Mouse (Mus musculus): ENCODE measurements around the gene Galnt17. TPM values are rescaled to one million over a fixed set of nuclear protein-coding genes. Genes with fewer than 3 reads are reported as not detected.

The Galnt17 gene
- polyA plus RNA-seq, 1 experiment from 2014 or later: 1.1 TPM

DNA sequence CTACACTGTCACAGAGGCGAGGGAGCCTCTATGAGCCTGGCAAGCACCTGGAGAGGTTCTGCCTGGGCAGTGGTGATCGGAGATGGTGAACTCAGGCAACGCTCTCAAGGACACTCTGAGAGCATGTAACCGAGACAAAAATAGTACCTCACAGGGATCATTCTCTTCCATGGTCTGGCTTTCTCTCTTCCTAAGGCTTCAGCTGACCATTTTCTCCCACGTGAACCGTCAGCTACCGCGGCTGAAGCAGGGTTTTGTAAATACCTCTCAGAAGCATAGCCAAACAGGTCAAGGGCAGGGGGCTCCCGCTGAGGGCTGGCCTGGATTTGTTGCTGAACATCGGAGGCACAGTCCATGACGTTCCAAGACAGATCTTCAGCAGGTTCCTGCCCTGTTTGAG lies 77.2 kb downstream of the Galnt17 start:
- Histone ChIP-seq H3K27ac (ENCODE audit: low read depth, low read length) (no peak overlapping the region), H3K27me3 (ENCODE audit: control insufficient read depth, insufficient read depth, low read length) (no peaks in the 10 kb centered on the region), H3K9me3 (ENCODE audit: control insufficient read depth, low read length) (no peaks in the 10 kb centered on the region), H3K4me1 (replicated peaks; ENCODE audit: control insufficient read depth, insufficient read depth, low read length) (no peaks in the 10 kb centered on the region), H3K36me3 (ENCODE audit: control insufficient read depth, insufficient read depth, low read length) (no peaks in the 10 kb centered on the region), H3K4me3 (ENCODE audit: low read depth, low read length) (no peak overlapping the region), H3K4me2 (ENCODE audit: low read depth, low read length, severe bottlenecking) (no peak overlapping the region), H3K9ac (ENCODE audit: low read length) (no peak overlapping the region)
- DNase-seq (ENCODE audit: low spot score) (no peak), ATAC-seq (replicated peaks; ENCODE audit: low FRiP score) (no peak)
- WGBS: 82% methylated on average over 11 of the region's 11 CpGs

DNA sequence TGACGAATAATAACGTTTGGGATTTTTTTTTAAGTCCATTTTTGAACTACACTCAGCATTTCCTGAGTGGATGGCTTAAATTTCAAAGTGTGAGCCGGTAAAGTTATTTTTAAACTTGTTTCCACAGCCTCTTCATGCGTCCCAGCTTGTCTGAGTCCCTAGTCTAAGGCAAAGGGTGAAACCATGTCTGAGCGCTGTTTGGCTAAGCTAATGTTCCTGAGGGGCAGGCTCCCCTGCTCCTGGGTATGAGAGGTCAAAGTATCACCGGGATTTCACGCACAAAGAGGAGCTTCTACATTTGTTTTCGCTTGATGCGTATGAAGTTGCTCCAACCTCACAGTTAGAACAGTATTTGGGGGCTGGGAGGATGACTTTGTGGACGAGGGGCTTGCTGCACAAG lies 78.6 kb downstream of the Galnt17 start:
- WGBS: 87% methylated on average over 10 of the region's 10 CpGs
- Histone ChIP-seq H3K4me1 (replicated peaks; ENCODE audit: control insufficient read depth, insufficient read depth, low read length) (no peaks in the 10 kb centered on the region), H3K27me3 (ENCODE audit: control insufficient read depth, insufficient read depth, low read length) (no peaks in the 10 kb centered on the region), H3K36me3 (ENCODE audit: control insufficient read depth, insufficient read depth, low read length) (no peaks in the 10 kb centered on the region), H3K9me3 (ENCODE audit: control insufficient read depth, low read length) (no peaks in the 10 kb centered on the region), H3K4me2 (ENCODE audit: low read depth, low read length, severe bottlenecking) (no peak overlapping the region), H3K9ac (ENCODE audit: low read length) (no peak overlapping the region), H3K4me3 (ENCODE audit: low read depth, low read length) (no peak overlapping the region), H3K27ac (ENCODE audit: low read depth, low read length) (no peak overlapping the region)
- ATAC-seq (replicated peaks; ENCODE audit: low FRiP score) (no peak), DNase-seq (ENCODE audit: low spot score) (no peak)

DNA sequence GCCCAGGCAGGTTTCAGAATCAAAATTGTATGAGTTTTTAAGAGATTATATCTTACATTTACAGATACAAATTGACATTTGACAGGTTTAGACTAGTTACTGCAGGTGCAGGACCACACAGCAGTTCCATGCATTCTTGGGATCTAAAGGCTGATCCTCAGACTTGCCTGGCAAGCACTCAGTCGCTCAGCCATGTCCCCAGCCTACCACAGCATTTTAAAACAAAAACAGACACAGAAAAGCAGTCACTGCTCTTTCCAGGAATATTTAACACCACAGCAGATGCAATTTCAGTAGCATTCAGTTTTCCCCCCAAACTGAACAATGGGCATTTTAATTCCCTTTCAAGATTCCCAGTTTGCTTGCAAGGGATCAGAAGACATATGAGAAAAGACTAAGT lies 84.9 kb downstream of the Galnt17 start:
- Histone ChIP-seq H3K27ac (ENCODE audit: low read depth, low read length) (no peak overlapping the region), H3K9me3 (ENCODE audit: control insufficient read depth, low read length) (no peaks in the 10 kb centered on the region), H3K9ac (ENCODE audit: low read length) (no peak overlapping the region), H3K4me2 (ENCODE audit: low read depth, low read length, severe bottlenecking) (no peak overlapping the region), H3K4me1 (replicated peaks; ENCODE audit: control insufficient read depth, insufficient read depth, low read length) (no peaks in the 10 kb centered on the region), H3K27me3 (ENCODE audit: control insufficient read depth, insufficient read depth, low read length) (no peaks in the 10 kb centered on the region), H3K36me3 (ENCODE audit: control insufficient read depth, insufficient read depth, low read length) (no peaks in the 10 kb centered on the region), H3K4me3 (ENCODE audit: low read depth, low read length) (no peak overlapping the region)
- 62% methylated on average over 1 of the region's 1 CpGs for WGBS
- DNase-seq (ENCODE audit: low spot score) (no peak), ATAC-seq (replicated peaks; ENCODE audit: low FRiP score) (no peak)

DNA sequence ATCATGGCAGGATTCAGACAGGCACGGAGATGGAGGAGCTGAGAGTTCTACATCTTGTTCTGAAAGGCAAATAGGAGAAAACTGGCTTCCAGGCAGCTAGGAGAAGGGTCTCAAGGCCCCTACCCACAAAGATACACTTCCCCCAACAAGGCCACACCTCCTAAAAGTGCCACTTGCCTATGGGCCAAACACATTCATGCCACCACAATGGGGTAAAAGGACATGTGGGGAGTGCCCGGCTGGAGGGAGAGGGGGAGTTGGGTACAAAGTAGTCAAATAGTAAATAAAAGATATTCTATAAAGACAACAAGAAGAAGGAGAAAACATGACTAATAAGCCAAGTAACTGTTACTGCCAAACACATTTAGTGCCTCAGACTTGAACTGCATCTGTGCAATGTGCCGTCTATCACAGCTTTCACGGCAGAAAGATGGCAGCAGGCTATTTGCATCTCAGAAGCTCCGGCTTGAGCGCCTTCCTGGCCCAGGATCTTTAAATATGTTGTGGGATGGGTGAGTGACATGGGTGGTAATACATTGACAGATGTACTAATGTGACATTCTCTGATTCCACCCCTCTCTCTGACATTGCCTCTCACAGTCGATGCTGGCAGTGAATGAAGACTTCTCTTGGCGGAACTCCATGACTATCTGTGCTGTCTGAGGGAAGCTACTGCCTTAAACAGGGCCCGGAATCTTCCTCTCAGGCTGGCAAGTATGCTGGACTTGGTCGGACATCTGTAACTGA lies 85.6 kb downstream of the Galnt17 start:
- no peaks in the 10 kb centered on the region for H3K9me3 ChIP-seq (ENCODE audit: control insufficient read depth, low read length)
- no peak overlapping the region for H3K9ac ChIP-seq (ENCODE audit: low read length)
- WGBS: 94% methylated on average over 10 of the region's 10 CpGs
- no peaks in the 10 kb centered on the region for H3K36me3 ChIP-seq (ENCODE audit: control insufficient read depth, insufficient read depth, low read length)
- DNase-seq (ENCODE audit: low spot score) (no peak), ATAC-seq (replicated peaks; ENCODE audit: low FRiP score) (no peak)
- no peaks in the 10 kb centered on the region for H3K4me1 ChIP-seq (replicated peaks; ENCODE audit: control insufficient read depth, insufficient read depth, low read length)
- H3K4me3 ChIP-seq (ENCODE audit: low read depth, low read length): no peak overlapping the region
- H3K4me2 ChIP-seq (ENCODE audit: low read depth, low read length, severe bottlenecking): no peak overlapping the region
- no peak overlapping the region for H3K27ac ChIP-seq (ENCODE audit: low read depth, low read length)
- H3K27me3 ChIP-seq (ENCODE audit: control insufficient read depth, insufficient read depth, low read length): no peaks in the 10 kb centered on the region

DNA sequence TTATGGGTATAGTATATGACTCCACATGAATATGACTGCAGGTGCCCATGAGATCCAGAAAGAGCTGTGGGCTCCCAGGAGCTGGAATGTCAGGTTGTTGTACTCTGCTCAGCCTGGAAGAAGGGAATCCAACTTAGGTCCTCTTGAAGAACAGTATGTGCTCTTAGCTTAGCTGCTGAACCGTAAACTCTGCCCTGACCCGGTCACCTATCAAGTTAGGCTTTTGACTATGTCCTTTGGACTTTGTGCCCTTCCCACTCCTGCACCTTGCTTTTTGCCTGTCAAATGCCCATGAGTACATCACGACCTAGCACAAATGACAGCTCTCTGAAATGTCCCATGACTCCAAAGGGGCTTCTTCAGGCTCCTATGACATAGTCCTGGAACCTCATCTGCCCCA lies 90.1 kb downstream of the Galnt17 start:
- WGBS: 88% methylated on average over 3 of the region's 3 CpGs
- no peak overlapping the region for H3K27ac ChIP-seq (ENCODE audit: low read depth, low read length)
- no peak overlapping the region for H3K4me2 ChIP-seq (ENCODE audit: low read depth, low read length, severe bottlenecking)
- H3K27me3 ChIP-seq (ENCODE audit: control insufficient read depth, insufficient read depth, low read length): no peaks in the 10 kb centered on the region
- DNase-seq (ENCODE audit: low spot score) (no peak), ATAC-seq (replicated peaks; ENCODE audit: low FRiP score) (no peak)
- no peaks in the 10 kb centered on the region for H3K4me1 ChIP-seq (replicated peaks; ENCODE audit: control insufficient read depth, insufficient read depth, low read length)
- no peaks in the 10 kb centered on the region for H3K36me3 ChIP-seq (ENCODE audit: control insufficient read depth, insufficient read depth, low read length)
- H3K9me3 ChIP-seq (ENCODE audit: control insufficient read depth, low read length): no peaks in the 10 kb centered on the region
- no peak overlapping the region for H3K9ac ChIP-seq (ENCODE audit: low read length)
- no peak overlapping the region for H3K4me3 ChIP-seq (ENCODE audit: low read depth, low read length)

DNA sequence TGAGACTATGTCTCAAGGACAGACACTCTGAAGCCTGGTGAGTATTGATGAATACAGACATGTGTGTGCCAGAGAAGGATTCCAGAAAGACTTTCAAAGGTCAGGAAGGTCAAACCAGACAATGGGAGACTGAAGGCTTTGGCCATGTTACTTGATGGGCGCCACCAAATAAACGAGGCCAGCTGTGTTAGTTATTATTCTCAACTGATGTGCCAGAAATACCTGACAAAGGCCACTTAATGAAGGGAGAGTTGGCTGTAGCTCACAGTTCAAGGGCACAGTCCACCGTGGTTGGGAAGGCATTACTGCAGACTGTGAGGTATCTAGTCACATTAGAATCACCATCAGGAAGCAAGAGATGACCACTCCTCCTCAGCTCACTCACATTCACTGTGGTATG lies 96.7 kb downstream of the Galnt17 start:
- no peaks in the 10 kb centered on the region for H3K36me3 ChIP-seq (ENCODE audit: control insufficient read depth, insufficient read depth, low read length)
- no peak overlapping the region for H3K4me3 ChIP-seq (ENCODE audit: low read depth, low read length)
- no peaks in the 10 kb centered on the region for H3K4me1 ChIP-seq (replicated peaks; ENCODE audit: control insufficient read depth, insufficient read depth, low read length)
- H3K4me2 ChIP-seq (ENCODE audit: low read depth, low read length, severe bottlenecking): no peak overlapping the region
- no peaks in the 10 kb centered on the region for H3K9me3 ChIP-seq (ENCODE audit: control insufficient read depth, low read length)
- no peak overlapping the region for H3K27ac ChIP-seq (ENCODE audit: low read depth, low read length)
- H3K27me3 ChIP-seq (ENCODE audit: control insufficient read depth, insufficient read depth, low read length): no peaks in the 10 kb centered on the region
- H3K9ac ChIP-seq (ENCODE audit: low read length): no peak overlapping the region
- DNase-seq (ENCODE audit: low spot score) (no peak), ATAC-seq (replicated peaks; ENCODE audit: low FRiP score) (no peak)
- WGBS: 51% methylated on average over 3 of the region's 3 CpGs

DNA sequence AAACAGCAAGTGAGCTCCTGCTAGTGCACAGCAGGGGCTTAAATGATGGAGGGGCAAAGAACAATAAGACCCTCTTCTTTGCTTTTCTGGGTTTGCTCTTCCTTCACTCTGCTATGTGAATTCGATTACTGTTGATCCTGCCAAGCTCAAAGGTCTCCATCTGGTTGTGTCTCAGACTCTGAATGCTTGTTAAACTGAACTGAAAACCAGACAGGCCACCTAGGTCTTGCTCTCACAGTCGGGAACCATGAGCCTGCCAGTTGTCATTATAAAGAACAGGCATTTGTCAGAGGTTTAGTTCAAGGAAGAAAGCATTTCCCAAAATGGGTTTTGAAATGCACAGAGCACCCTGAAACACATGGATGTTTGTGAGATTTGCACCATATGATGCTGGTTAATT lies 107.2 kb downstream of the Galnt17 start:
- Histone ChIP-seq H3K27ac (ENCODE audit: low read depth, low read length) (no peak overlapping the region), H3K4me1 (replicated peaks; ENCODE audit: control insufficient read depth, insufficient read depth, low read length) (no peaks in the 10 kb centered on the region), H3K4me3 (ENCODE audit: low read depth, low read length) (no peak overlapping the region), H3K27me3 (ENCODE audit: control insufficient read depth, insufficient read depth, low read length) (no peaks in the 10 kb centered on the region), H3K9me3 (ENCODE audit: control insufficient read depth, low read length) (no peaks in the 10 kb centered on the region; the same call in 1 of the 2 replicates), H3K4me2 (ENCODE audit: low read depth, low read length, severe bottlenecking) (no peak overlapping the region), H3K36me3 (ENCODE audit: control insufficient read depth, insufficient read depth, low read length) (no peaks in the 10 kb centered on the region), H3K9ac (ENCODE audit: low read length) (no peak overlapping the region)
- WGBS: 56% methylated on average over 2 of the region's 2 CpGs
- DNase-seq (ENCODE audit: low spot score) (no peak), ATAC-seq (replicated peaks; ENCODE audit: low FRiP score) (no peak)

DNA sequence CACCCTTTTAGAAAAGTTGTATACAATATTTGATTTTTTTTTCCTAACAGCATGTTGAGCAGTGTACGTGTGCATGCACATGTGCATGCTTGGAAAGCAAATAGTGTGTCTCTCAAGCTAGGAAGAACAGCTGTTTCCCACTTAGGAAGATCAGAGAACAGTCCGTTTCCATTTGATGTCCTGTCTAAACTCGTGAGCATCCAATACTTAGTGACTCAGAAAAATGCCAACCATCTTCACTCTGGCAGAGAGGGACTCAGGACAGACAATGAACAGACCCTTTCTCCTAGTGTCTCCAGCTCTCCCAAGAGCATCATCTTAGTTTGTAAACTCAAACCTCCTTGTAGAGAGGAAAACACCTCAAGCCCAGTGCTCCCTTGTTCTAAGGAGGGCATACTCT lies 116.0 kb downstream of the Galnt17 start:
- 83% methylated on average over 3 of the region's 3 CpGs for WGBS
- Histone ChIP-seq H3K9ac (ENCODE audit: low read length) (no peak overlapping the region), H3K9me3 (ENCODE audit: control insufficient read depth, low read length) (no peaks in the 10 kb centered on the region), H3K27ac (ENCODE audit: low read depth, low read length) (no peak overlapping the region), H3K27me3 (ENCODE audit: control insufficient read depth, insufficient read depth, low read length) (no peaks in the 10 kb centered on the region), H3K36me3 (ENCODE audit: control insufficient read depth, insufficient read depth, low read length) (no peaks in the 10 kb centered on the region), H3K4me3 (ENCODE audit: low read depth, low read length) (no peak overlapping the region), H3K4me1 (replicated peaks; ENCODE audit: control insufficient read depth, insufficient read depth, low read length) (no peaks in the 10 kb centered on the region), H3K4me2 (ENCODE audit: low read depth, low read length, severe bottlenecking) (no peak overlapping the region)
- DNase-seq (ENCODE audit: low spot score) (no peak), ATAC-seq (replicated peaks; ENCODE audit: low FRiP score) (no peak)

DNA sequence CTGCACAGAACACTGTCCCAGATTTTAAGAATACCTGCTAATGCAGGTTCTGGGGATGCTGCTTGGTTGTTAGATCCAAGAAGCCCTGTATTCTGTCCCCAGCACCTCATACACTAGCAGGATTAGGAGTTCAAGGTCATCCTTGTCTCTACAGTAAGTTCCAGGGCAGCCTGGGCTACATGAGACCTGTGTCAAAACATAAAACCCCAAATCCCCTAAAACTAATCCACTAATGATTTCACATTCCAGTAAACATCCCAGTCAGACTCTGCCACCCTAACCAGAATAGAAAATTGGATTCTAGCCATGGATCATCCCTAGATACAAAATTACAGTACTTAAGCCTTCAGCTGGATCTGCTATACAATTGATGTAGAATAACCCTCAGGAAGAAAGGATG lies 123.7 kb downstream of the Galnt17 start:
- no peak overlapping the region for H3K9ac ChIP-seq (ENCODE audit: low read length)
- H3K4me2 ChIP-seq (ENCODE audit: low read depth, low read length, severe bottlenecking): no peak overlapping the region
- DNase-seq (ENCODE audit: low spot score) (no peak), ATAC-seq (replicated peaks; ENCODE audit: low FRiP score) (no peak)
- no peak overlapping the region for H3K4me3 ChIP-seq (ENCODE audit: low read depth, low read length)
- H3K36me3 ChIP-seq (ENCODE audit: control insufficient read depth, insufficient read depth, low read length): no peaks in the 10 kb centered on the region
- no peaks in the 10 kb centered on the region for H3K27me3 ChIP-seq (ENCODE audit: control insufficient read depth, insufficient read depth, low read length)
- H3K4me1 ChIP-seq (replicated peaks; ENCODE audit: control insufficient read depth, insufficient read depth, low read length): no peaks in the 10 kb centered on the region
- no peaks in the 10 kb centered on the region for H3K9me3 ChIP-seq (ENCODE audit: control insufficient read depth, low read length)
- H3K27ac ChIP-seq (ENCODE audit: low read depth, low read length): no peak overlapping the region

Measured in forebrain, embryonic 11.5 days (tissue).